Mouse (Mus musculus): ENCODE measurements at regions not wholly inside any gene's neighbourhood (a gene's known extent, or its start where the extent isn't known, plus 50 kb on each side); places are given as distances from the start of the nearest gene placed in this dataset.
"Not testable (repeated sequence)": the region's sequence is repeated elsewhere in the genome, so short reads cannot be mapped to it uniquely, and the experiment has no call there.

- no peak for DNase-seq (ENCODE audit: low spot score)
Observed at GRCm38 (mm10) chr1:81637357-81637756, 560.6 kb downstream of the Nyap2 start.

GRCm38 (mm10) chr1:81652990-81653717, 576.4 kb downstream of the Nyap2 start:
- no peak for DNase-seq (ENCODE audit: low spot score)

- no peak for DNase-seq (ENCODE audit: low spot score)
Observed at GRCm38 (mm10) chr1:81661245-81661644, 571.7 kb upstream of the Gm9747 start.

GRCm38 (mm10) chr1:81671142-81671541, 561.8 kb upstream of the Gm9747 start:
- no peak for DNase-seq (ENCODE audit: low spot score)

GRCm38 (mm10) chr1:81671725-81672124, 561.2 kb upstream of the Gm9747 start:
- no peak for DNase-seq (ENCODE audit: low spot score)

GRCm38 (mm10) chr1:81675576-81676342, 557.2 kb upstream of the Gm9747 start:
- DNase-seq (ENCODE audit: low spot score), result no peak

GRCm38 (mm10) chr1:81677768-81678400, 555.0 kb upstream of the Gm9747 start:
- DNase-seq (ENCODE audit: low spot score), result no peak

- no peak for DNase-seq (ENCODE audit: low spot score)
Observed at GRCm38 (mm10) chr1:81696129-81696528, 536.8 kb upstream of the Gm9747 start.

GRCm38 (mm10) chr1:81709169-81709568, 523.7 kb upstream of the Gm9747 start:
- DNase-seq (ENCODE audit: low spot score), result no peak

GRCm38 (mm10) chr1:81717091-81717490, 515.8 kb upstream of the Gm9747 start:
- peak; percentile 61 for DNase-seq (ENCODE audit: low spot score)

GRCm38 (mm10) chr1:81718233-81718632, 514.7 kb upstream of the Gm9747 start:
- DNase-seq (ENCODE audit: low spot score), result no peak

- DNase-seq (ENCODE audit: low spot score), result no peak
Observed at GRCm38 (mm10) chr1:81724859-81725258, 508.1 kb upstream of the Gm9747 start.

GRCm38 (mm10) chr1:81726268-81727132, 506.4 kb upstream of the Gm9747 start:
- no peak for DNase-seq (ENCODE audit: low spot score)

- no peak for DNase-seq (ENCODE audit: low spot score)
Observed at GRCm38 (mm10) chr1:81737111-81737833, 495.6 kb upstream of the Gm9747 start.

- no peak for DNase-seq (ENCODE audit: low spot score)
Observed at GRCm38 (mm10) chr1:81738384-81738783, 494.5 kb upstream of the Gm9747 start.

GRCm38 (mm10) chr1:81739392-81739791, 493.5 kb upstream of the Gm9747 start:
- DNase-seq (ENCODE audit: low spot score), result no peak

GRCm38 (mm10) chr1:81739981-81740380, 492.9 kb upstream of the Gm9747 start:
- DNase-seq (ENCODE audit: low spot score), result no peak

- not testable (repeated sequence) for DNase-seq (ENCODE audit: low spot score)
Observed at GRCm38 (mm10) chr1:81741882-81742281, 491.0 kb upstream of the Gm9747 start.

GRCm38 (mm10) chr1:81744524-81744923, 488.4 kb upstream of the Gm9747 start:
- DNase-seq (ENCODE audit: low spot score), result peak; percentile 47

GRCm38 (mm10) chr1:81745024-81745960, 487.6 kb upstream of the Gm9747 start:
- DNase-seq (ENCODE audit: low spot score), result no peak
